Comparison of ENCODE assay signal across 19 mouse cellular contexts in genomic region chr3:103799507-103799906, GRCm38 (mm10). TPM values are rescaled to one million over a fixed set of nuclear protein-coding genes. Genes with fewer than 3 reads are reported as not detected.
DNase-seq lines count a peak whose midpoint lies in the region; ATAC-seq lines count a peak whose summit lies in the region.
"Had no signal": no experiment of that assay in that cellular context is flagged by ENCODE, and none has a peak within 500 bp of the region (broad histone marks: within the 10 kb centered on the region; RNA-seq: fewer than 3 reads in every experiment).

No protein-coding gene starts in this region.

- H3K9ac ChIP-seq in heart, embryonic 13.5 days: no peak overlapping the region
- H3K9ac ChIP-seq: limb, embryonic 15.5 days had no signal

- no peak overlapping the region for H3K27ac ChIP-seq in heart, embryonic 13.5 days (replicated peaks)
- H3K27ac ChIP-seq: kidney, postnatal 0 days; limb, embryonic 15.5 days; macrophage had no signal

- peaks cover 22% of the 10 kb centered on the region for H3K36me3 ChIP-seq in heart, embryonic 13.5 days

- H3K4me3 ChIP-seq in heart, embryonic 13.5 days: no peak overlapping the region
- H3K4me3 ChIP-seq: limb, embryonic 15.5 days had no signal

- DNase-seq in heart, adult 18-20 months: no peak
- peak; percentile 100 for DNase-seq in MEL-GATA-1-ER (ENCODE audit: extremely low read depth, low read depth)
- peak; percentile 84 for DNase-seq in liver
- peak; percentile 54 to 75 for DNase-seq in spleen, postnatal 36 days (ENCODE audit: low spot score in 2 of 2)
- no peak for DNase-seq in layer of hippocampus, adult 18-20 months (ENCODE audit: low spot score in 2 of 2)
- DNase-seq in cerebellum, adult 9-10 months: no peak
- DNase-seq: adrenal gland, postnatal 36 days; cerebellum, adult 11 months; gastrocnemius, postnatal 36 days; heart, postnatal 4 days; layer of hippocampus, adult 9-11 months; thymus, postnatal 25 days had no signal

- H3K4me1 ChIP-seq in heart, embryonic 13.5 days: peaks cover 21% of the 10 kb centered on the region
- H3K4me1 ChIP-seq: limb, embryonic 15.5 days had no signal

- H3K4me2 ChIP-seq in heart, embryonic 13.5 days: no peak overlapping the region
- H3K4me2 ChIP-seq: limb, embryonic 15.5 days had no signal

- H3K27me3 ChIP-seq in heart, embryonic 13.5 days (replicated peaks): 0 out of 2 replicates have a peak, but pooled peaks cover 2% of the 10 kb centered on the region
- H3K27me3 ChIP-seq: limb, embryonic 15.5 days had no signal

- 26% methylated on average over 2 of the region's 2 CpGs for WGBS in heart, embryonic 13.5 days

- ATAC-seq in heart, embryonic 13.5 days (ENCODE audit: extremely low read depth, insufficient number of reproducible peaks, low FRiP score, low TSS enrichment): peak; percentile 82

- H3K9me3 ChIP-seq in heart, embryonic 13.5 days: no peaks in the 10 kb centered on the region
- H3K9me3 ChIP-seq: limb, embryonic 15.5 days had no signal

RNA-seq across cellular contexts. Expression of gene Hipk1, which starts 8.1 kb away (rescaled TPM):
- 8.7 and 9.9 TPM in 2 replicates for polyA plus RNA-seq in heart, embryonic 13.5 days (2015; fragmentation: Nextera tagmentation; extraction: Ambion mirVana)
- 100 to 1,000 TPM in 1 of 2 experiments, 10 to 100 TPM in 1; 87.7 to 124 TPM for total RNA-seq in heart, adult 18-20 months (2021)
- 100 to 1,000 TPM; 131 to 137 TPM for total RNA-seq in layer of hippocampus, adult 18-20 months (2021)

RNA-seq across cellular contexts. Expression of gene Dclre1b, which starts 9.7 kb away (rescaled TPM):
- 15.4 and 16.8 TPM in 2 replicates for polyA plus RNA-seq in heart, embryonic 13.5 days (2015; fragmentation: Nextera tagmentation; extraction: Ambion mirVana)
- 10 to 100 TPM in 1 of 2 experiments, 1 to 10 TPM in 1; 7.7 to 10.8 TPM for total RNA-seq in heart, adult 18-20 months (2021)
- total RNA-seq in layer of hippocampus, adult 18-20 months (2021): 10 to 100 TPM in 1 of 2 experiments, 1 to 10 TPM in 1; 9.0 to 12.2 TPM

RNA-seq across cellular contexts. Expression of gene Ap4b1, which starts 9.8 kb away (rescaled TPM):
- 14.5 and 16.2 TPM in 2 replicates for polyA plus RNA-seq in heart, embryonic 13.5 days (2015; fragmentation: Nextera tagmentation; extraction: Ambion mirVana)
- total RNA-seq in heart, adult 18-20 months (2021): 10 to 100 TPM; 15.2 to 16.1 TPM
- total RNA-seq in layer of hippocampus, adult 18-20 months (2021): 10 to 100 TPM; 11.4 to 12.6 TPM

RNA-seq across cellular contexts. Expression of gene Gm43064, which starts 9.9 kb away (rescaled TPM):
- 0.21 and 0.24 TPM in 2 replicates for polyA plus RNA-seq in heart, embryonic 13.5 days (2015; fragmentation: Nextera tagmentation; extraction: Ambion mirVana)
- total RNA-seq in heart, adult 18-20 months (2021): under 1 TPM in 1 of 2 experiments, not detected in 1; 0.28 TPM
- total RNA-seq in layer of hippocampus, adult 18-20 months (2021): under 1 TPM; 0.42 to 0.79 TPM
- total RNA-seq: left cerebral cortex, postnatal 10 days; neutrophil, adult 5-6 weeks had no signal
- polyA plus RNA-seq: C2C12, macrophage had no signal

RNA-seq across cellular contexts. Expression of gene Bcl2l15, which starts 32.9 kb away (rescaled TPM):
- 0.22 TPM in 1 of 2 replicates, not detected in the other for polyA plus RNA-seq in heart, embryonic 13.5 days (2015; fragmentation: Nextera tagmentation; extraction: Ambion mirVana)
- not detected for total RNA-seq in heart, adult 18-20 months (2021)
- 1 to 10 TPM; 1.1 to 1.4 TPM for total RNA-seq in layer of hippocampus, adult 18-20 months (2021)
- total RNA-seq: adrenal gland, postnatal 36 days; heart, postnatal 4 days; left cerebral cortex, postnatal 10 days had no signal
- polyA plus RNA-seq: macrophage had no signal

Comparison
In these comparisons a context has a peak if more than half of its experiments do, and no peak if none do; other contexts are left out.
1. DNase-seq: peak in MEL-GATA-1-ER (single experiment), liver (single experiment) and spleen, postnatal 36 days (2 of 2); none in heart, adult 18-20 months (0 of 2), layer of hippocampus, adult 18-20 months (0 of 2) and cerebellum, adult 9-10 months (single experiment).